11 mouse cellular contexts compared by ENCODE assay signal in genomic region chr5:115568681-115569080, GRCm38 (mm10). TPM values are rescaled to one million over a fixed set of nuclear protein-coding genes. Genes with fewer than 3 reads are reported as not detected.
DNase-seq lines count a peak whose midpoint lies in the region; ATAC-seq and TF ChIP-seq lines count a peak whose summit lies in the region.
"Had no signal": no experiment of that assay in that cellular context is flagged by ENCODE, and none has a peak within 500 bp of the region (broad histone marks: within the 10 kb centered on the region; RNA-seq: fewer than 3 reads in every experiment).

No protein-coding gene starts in this region.

- 0 out of 2 replicates have a peak, but pooled peaks cover 6% of the 10 kb centered on the region for H3K4me1 ChIP-seq in lung, embryonic 14.5 days (ENCODE audit: insufficient read depth)
- H3K4me1 ChIP-seq in lung, adult 2 months (ENCODE audit: control insufficient read depth, insufficient read depth, low read length), result peaks cover 15% of the 10 kb centered on the region
- peaks cover 48% of the 10 kb centered on the region for H3K4me1 ChIP-seq in embryonic facial prominence, embryonic 10.5 days
- peaks cover 77% of the 10 kb centered on the region for H3K4me1 ChIP-seq in kidney, embryonic 15.5 days
- H3K4me1 ChIP-seq in stomach, embryonic 15.5 days, result peaks cover 26% of the 10 kb centered on the region
- H3K4me1 ChIP-seq in midbrain, embryonic 14.5 days (ENCODE audit: control insufficient read depth, insufficient read depth, low read length), result peaks cover 10% of the 10 kb centered on the region

- no peak for ATAC-seq in lung, embryonic 14.5 days (ENCODE audit: insufficient read depth)
- no peak for ATAC-seq in kidney, embryonic 15.5 days (replicated peaks; ENCODE audit: low FRiP score)
- no peak for ATAC-seq in stomach, embryonic 15.5 days (ENCODE audit: insufficient read depth, low FRiP score, low read depth)
- ATAC-seq in midbrain, embryonic 14.5 days (ENCODE audit: low FRiP score, low TSS enrichment), result no peak
- no peak for ATAC-seq in cerebellum, adult (ENCODE audit: insufficient number of reproducible peaks, low FRiP score, low TSS enrichment)
- ATAC-seq: Patski had no signal

- TF ChIP-seq CTCF in lung, embryonic 14.5 days (IDR thresholded peaks at IDR 0.05; ENCODE audit: low read depth), result no peak
- no peak for TF ChIP-seq CTCF in lung, adult 2 months (IDR thresholded peaks at IDR 0.05; ENCODE audit: insufficient read depth, low read length)

- peak; percentile 54 for DNase-seq in lung, embryonic 14.5 days
- DNase-seq in lung, adult 2 months, result no peak
- DNase-seq in embryonic facial prominence, embryonic 10.5 days (ENCODE audit: low spot score), result peak; percentile 27
- DNase-seq in midbrain, embryonic 14.5 days, result no peak
- DNase-seq: cerebellum, adult 2 months had no signal

- no peak overlapping the region for H3K9ac ChIP-seq in lung, embryonic 14.5 days
- no peak overlapping the region for H3K9ac ChIP-seq in kidney, embryonic 15.5 days
- no peak overlapping the region for H3K9ac ChIP-seq in stomach, embryonic 15.5 days
- H3K9ac ChIP-seq in midbrain, embryonic 14.5 days (replicated peaks; ENCODE audit: low read length), result no peak overlapping the region

- peaks cover 37% of the 10 kb centered on the region for H3K36me3 ChIP-seq in lung, embryonic 14.5 days (ENCODE audit: insufficient read depth)
- peaks cover 47% of the 10 kb centered on the region for H3K36me3 ChIP-seq in embryonic facial prominence, embryonic 10.5 days (replicated peaks)
- peaks cover 35% of the 10 kb centered on the region for H3K36me3 ChIP-seq in kidney, embryonic 15.5 days
- H3K36me3 ChIP-seq in stomach, embryonic 15.5 days, result peaks cover 14% of the 10 kb centered on the region; the same call in 1 of the 2 replicates
- H3K36me3 ChIP-seq in midbrain, embryonic 14.5 days (ENCODE audit: control insufficient read depth, insufficient read depth, low read length), result peaks cover 28% of the 10 kb centered on the region

- no peak overlapping the region for H3K4me3 ChIP-seq in lung, embryonic 14.5 days (ENCODE audit: low read depth, low read length)
- no peak overlapping the region for H3K4me3 ChIP-seq in lung, adult 2 months (replicated peaks; ENCODE audit: extremely low read depth, low read depth, low read length)
- H3K4me3 ChIP-seq in embryonic facial prominence, embryonic 10.5 days, result 0 out of 2 replicates have a peak overlapping the region, but pooled peaks have one; percentile 3
- H3K4me3 ChIP-seq in kidney, embryonic 15.5 days (replicated peaks), result 0 out of 2 replicates have a peak overlapping the region, but pooled peaks have one; percentile 2
- no peak overlapping the region for H3K4me3 ChIP-seq in stomach, embryonic 15.5 days (replicated peaks)
- H3K4me3 ChIP-seq in midbrain, embryonic 14.5 days (replicated peaks; ENCODE audit: low read depth, low read length), result no peak overlapping the region
- H3K4me3 ChIP-seq: erythroblast, embryonic 14.5 days; megakaryocyte, embryonic 14.5 days had no signal

- no peaks in the 10 kb centered on the region for H3K9me3 ChIP-seq in lung, embryonic 14.5 days (ENCODE audit: low read depth, low read length)
- no peaks in the 10 kb centered on the region for H3K9me3 ChIP-seq in embryonic facial prominence, embryonic 10.5 days
- H3K9me3 ChIP-seq in kidney, embryonic 15.5 days (replicated peaks), result no peaks in the 10 kb centered on the region
- H3K9me3 ChIP-seq in stomach, embryonic 15.5 days, result no peaks in the 10 kb centered on the region
- no peaks in the 10 kb centered on the region for H3K9me3 ChIP-seq in midbrain, embryonic 14.5 days (ENCODE audit: control insufficient read depth, low read length)
- H3K9me3 ChIP-seq: megakaryocyte, embryonic 14.5 days had no signal

- WGBS in lung, embryonic 14.5 days, result 48% methylated on average over 10 of the region's 10 CpGs
- 37% methylated on average over 10 of the region's 10 CpGs for WGBS in lung, adult 2 months
- 57% methylated on average over 10 of the region's 10 CpGs for WGBS in embryonic facial prominence, embryonic 10.5 days
- 21% methylated on average over 10 of the region's 10 CpGs for WGBS in kidney, embryonic 15.5 days
- 47% methylated on average over 10 of the region's 10 CpGs for WGBS in stomach, embryonic 15.5 days
- 71% methylated on average over 10 of the region's 10 CpGs for WGBS in midbrain, embryonic 14.5 days

- TF ChIP-seq POLR2A in lung, adult 2 months (IDR thresholded peaks at IDR 0.05; ENCODE audit: borderline replicate concordance, extremely low read depth, low read depth, low read length), result no peak

- H3K4me2 ChIP-seq in lung, embryonic 14.5 days, result peak overlapping the region; percentile 15; the same call in 1 of the 2 replicates
- H3K4me2 ChIP-seq in kidney, embryonic 15.5 days, result peak overlapping the region; percentile 40
- no peak overlapping the region for H3K4me2 ChIP-seq in stomach, embryonic 15.5 days
- no peak overlapping the region for H3K4me2 ChIP-seq in midbrain, embryonic 14.5 days (ENCODE audit: low read length)

- H3K27me3 ChIP-seq in lung, embryonic 14.5 days (ENCODE audit: insufficient read depth, low read length), result no peaks in the 10 kb centered on the region
- no peaks in the 10 kb centered on the region for H3K27me3 ChIP-seq in embryonic facial prominence, embryonic 10.5 days (replicated peaks; ENCODE audit: low read depth, poor library complexity, severe bottlenecking)
- H3K27me3 ChIP-seq in kidney, embryonic 15.5 days, result no peaks in the 10 kb centered on the region
- no peaks in the 10 kb centered on the region for H3K27me3 ChIP-seq in stomach, embryonic 15.5 days (replicated peaks)
- H3K27me3 ChIP-seq in midbrain, embryonic 14.5 days (ENCODE audit: control insufficient read depth, insufficient read depth, low read length), result no peaks in the 10 kb centered on the region
- H3K27me3 ChIP-seq: megakaryocyte, embryonic 14.5 days; Patski had no signal

- H3K27ac ChIP-seq in lung, embryonic 14.5 days (ENCODE audit: low read depth), result peak overlapping the region; percentile 80
- peak overlapping the region; percentile 45; the same call in 1 of the 2 replicates for H3K27ac ChIP-seq in embryonic facial prominence, embryonic 10.5 days (replicated peaks)
- peak overlapping the region; percentile 87 for H3K27ac ChIP-seq in kidney, embryonic 15.5 days
- H3K27ac ChIP-seq in stomach, embryonic 15.5 days, result peak overlapping the region; percentile 38; the same call in 1 of the 2 replicates
- H3K27ac ChIP-seq in midbrain, embryonic 14.5 days (replicated peaks; ENCODE audit: low read depth, low read length), result no peak overlapping the region

RNA-seq across cellular contexts. Expression of gene Gcn1l1, which starts 3.6 kb away (rescaled TPM):
- 52.9 and 58.8 TPM in 2 replicates for polyA plus RNA-seq in lung, embryonic 14.5 days (2014; fragmentation: Nextera tagmentation; extraction: Ambion mirVana)
- polyA plus RNA-seq in lung, adult 2 months (2012; rRNA removed), result 36.8 and 52.8 TPM in 2 replicates
- 65.0 and 65.1 TPM in 2 replicates for polyA plus RNA-seq in embryonic facial prominence, embryonic 10.5 days (2016; fragmentation: Nextera tagmentation; extraction: Ambion mirVana)
- polyA plus RNA-seq in kidney, embryonic 15.5 days (2015; fragmentation: Nextera tagmentation; extraction: Ambion mirVana), result 44.3 and 49.3 TPM in 2 replicates
- 34.9 and 36.4 TPM in 2 replicates for polyA plus RNA-seq in stomach, embryonic 15.5 days (2015; fragmentation: Nextera tagmentation; extraction: Ambion mirVana)
- 40.5 and 51.2 TPM in 2 replicates for polyA plus RNA-seq in midbrain, embryonic 14.5 days (2014; fragmentation: Nextera tagmentation; extraction: Ambion mirVana)

RNA-seq across cellular contexts. Expression of gene Rplp0, which starts 9.4 kb away (rescaled TPM):
- polyA plus RNA-seq in lung, embryonic 14.5 days (2014; fragmentation: Nextera tagmentation; extraction: Ambion mirVana), result 1,859 and 1,954 TPM in 2 replicates
- 1,185 and 1,411 TPM in 2 replicates for polyA plus RNA-seq in lung, adult 2 months (2012; rRNA removed)
- 1,413 and 1,489 TPM in 2 replicates for polyA plus RNA-seq in embryonic facial prominence, embryonic 10.5 days (2016; fragmentation: Nextera tagmentation; extraction: Ambion mirVana)
- polyA plus RNA-seq in kidney, embryonic 15.5 days (2015; fragmentation: Nextera tagmentation; extraction: Ambion mirVana), result 1,539 and 1,600 TPM in 2 replicates
- 1,425 and 1,562 TPM in 2 replicates for polyA plus RNA-seq in stomach, embryonic 15.5 days (2015; fragmentation: Nextera tagmentation; extraction: Ambion mirVana)
- polyA plus RNA-seq in midbrain, embryonic 14.5 days (2014; fragmentation: Nextera tagmentation; extraction: Ambion mirVana), result 1,038 and 1,071 TPM in 2 replicates

Comparison
In these comparisons a context has a peak if more than half of its experiments do, and no peak if none do; other contexts are left out.
1. DNase-seq: peak in lung, embryonic 14.5 days (single experiment) and embryonic facial prominence, embryonic 10.5 days (single experiment); none in lung, adult 2 months (single experiment) and midbrain, embryonic 14.5 days (single experiment).
2. H3K4me2 ChIP-seq: peak in lung, embryonic 14.5 days (single experiment) and kidney, embryonic 15.5 days (single experiment); none in stomach, embryonic 15.5 days (single experiment) and midbrain, embryonic 14.5 days (single experiment).
3. H3K4me3 ChIP-seq: peak in embryonic facial prominence, embryonic 10.5 days (single experiment) and kidney, embryonic 15.5 days (single experiment); none in lung, embryonic 14.5 days (single experiment), lung, adult 2 months (single experiment), stomach, embryonic 15.5 days (single experiment) and midbrain, embryonic 14.5 days (single experiment).